Mouse (Mus musculus): Measurements from ENCODE around the gene Npepl1.

GRCm38 (mm10) chr2:174109991-174110782 lies at the start of gene Npepl1:
- peak; percentile 7; the same call in 1 of the 2 replicates for TF ChIP-seq POLR2A (IDR thresholded peaks at IDR 0.05; ENCODE audit: control insufficient read depth, low read depth, low read length)
- no peak for TF ChIP-seq CTCF (IDR thresholded peaks at IDR 0.05; ENCODE audit: control insufficient read depth, insufficient read depth, insufficient replicate concordance, low read depth, low read length)

Data from testis, adult 2 months (tissue).